Mouse (Mus musculus) G1E (cell line): ENCODE measurements around the gene Gstt1. TPM values are rescaled to one million over a fixed set of nuclear protein-coding genes. Genes with fewer than 3 reads are reported as not detected.

ENCODE experiments used
- ATAC-seq: 2 replicates; pipeline ENCODE4 v1.8.0; 2016; ENCODE audit warnings: mild to moderate bottlenecking; ENCODE audit not compliant: insufficient number of reproducible peaks, poor library complexity, low FRiP score, severe bottlenecking; ENCODE audit errors: extremely low read depth
- DNase-seq: peaks from one replicate; pipeline ENCODE4 v3.0.0; 2012; ENCODE audit warnings: low spot score
- H3K27me3 ChIP-seq: 2 replicates; pipeline ENCODE4 v1.6.1; 2012; ENCODE audit warnings: mild to moderate bottlenecking, low read length, inconsistent platforms; ENCODE audit not compliant: insufficient read depth
- H3K36me3 ChIP-seq: replicated peaks from 2 replicates; pipeline ENCODE3; 2012; ENCODE audit warnings: mild to moderate bottlenecking, inconsistent platforms
- H3K4me1 ChIP-seq: 2 replicates; pipeline ENCODE4 v1.6.1; 2012; ENCODE audit warnings: low read depth, low read length, inconsistent platforms, mixed read lengths; ENCODE audit not compliant: insufficient read depth
- H3K4me3 ChIP-seq: 2 replicates; pipeline ENCODE4 v1.5.1; 2012; ENCODE audit warnings: low read depth, mild to moderate bottlenecking, inconsistent platforms, low read length, moderate library complexity, mixed read lengths
- H3K9me3 ChIP-seq: replicated peaks from 2 replicates; pipeline ENCODE4 v1.6.1; 2012; ENCODE audit warnings: inconsistent platforms
- CTCF ChIP-seq: IDR thresholded peaks from 2 replicates; pipeline ENCODE4 v1.5.1; 2012; ENCODE audit warnings: low read depth, low read length, inconsistent platforms, mixed read lengths
- GATA1 ChIP-seq: IDR thresholded peaks from 2 replicates; pipeline ENCODE4 v1.6.1; 2012; ENCODE audit warnings: borderline replicate concordance, low read length, inconsistent platforms, mixed read lengths
- GATA2 ChIP-seq: IDR thresholded peaks from 2 replicates; pipeline ENCODE4 v1.6.1; 2012; ENCODE audit warnings: low read depth, low read length, inconsistent platforms, borderline replicate concordance
- POLR2AphosphoS5 ChIP-seq: IDR thresholded peaks from 2 replicates; pipeline ENCODE4 v1.6.1; 2012; ENCODE audit warnings: low read depth, low read length, inconsistent platforms; ENCODE audit not compliant: insufficient replicate concordance
- TAL1 ChIP-seq: conservative IDR thresholded peaks from 2 replicates; pipeline ENCODE4 v1.6.1; 2012; ENCODE audit warnings: low read depth, low read length, inconsistent platforms, mixed read lengths
- polyA plus RNA-seq: library from polyadenylated mRNA; stranded (reverse); fragments of >175 nt; gene quantifications from 2 replicates; pipeline ENCODE4 v1.2.3, GENCODE M21; 2012
- total RNA-seq, 2 experiments: library from RNA; stranded (forward) in 1 of 2; stranded (reverse) in 1 of 2; fragments of 200-1000 nt in 1 of 2; fragments of >200 nt in 1 of 2; fragmentation: Nextera tagmentation in 1 of 2; gene quantifications; 2 replicates each; pipeline ENCODE4 v1.2.3; 2014 to 2017

The Gstt1 gene
- total and polyA plus RNA-seq, 3 experiments, result 0.07 to 0.22 TPM; not detected in 1

DNA sequence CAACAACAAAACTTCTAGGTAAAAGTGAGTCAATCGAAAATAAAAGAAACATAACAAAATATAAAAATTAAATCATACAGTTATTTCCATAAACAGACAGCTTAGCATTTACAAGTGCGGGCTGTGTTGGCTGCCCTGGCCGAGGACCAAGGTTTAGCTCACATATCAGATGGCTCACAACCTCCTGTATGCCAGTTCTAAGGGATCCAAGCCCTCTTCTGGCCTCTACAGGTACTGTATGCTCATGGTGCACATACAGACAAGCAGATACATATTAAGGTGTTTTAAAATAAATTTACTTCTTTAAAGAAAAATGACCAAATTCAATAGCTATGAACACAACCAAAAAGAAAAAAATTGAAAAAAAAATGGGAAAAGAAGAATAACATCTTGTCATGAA, 38.1 kb downstream of the Gstt1 start:
- peaks cover 6% of the 10 kb centered on the region for H3K9me3 ChIP-seq
- H3K36me3 ChIP-seq, result peaks cover 66% of the 10 kb centered on the region
- peaks cover 24% of the 10 kb centered on the region for H3K4me1 ChIP-seq
- DNase-seq (no peak), ATAC-seq (no peak)
- H3K4me3 ChIP-seq, result no peak overlapping the region
- TF ChIP-seq POLR2AphosphoS5 (no peak), CTCF (no peak), GATA2 (no peak), TAL1 (no peak), GATA1 (no peak)
- H3K27me3 ChIP-seq, result no peaks in the 10 kb centered on the region

DNA sequence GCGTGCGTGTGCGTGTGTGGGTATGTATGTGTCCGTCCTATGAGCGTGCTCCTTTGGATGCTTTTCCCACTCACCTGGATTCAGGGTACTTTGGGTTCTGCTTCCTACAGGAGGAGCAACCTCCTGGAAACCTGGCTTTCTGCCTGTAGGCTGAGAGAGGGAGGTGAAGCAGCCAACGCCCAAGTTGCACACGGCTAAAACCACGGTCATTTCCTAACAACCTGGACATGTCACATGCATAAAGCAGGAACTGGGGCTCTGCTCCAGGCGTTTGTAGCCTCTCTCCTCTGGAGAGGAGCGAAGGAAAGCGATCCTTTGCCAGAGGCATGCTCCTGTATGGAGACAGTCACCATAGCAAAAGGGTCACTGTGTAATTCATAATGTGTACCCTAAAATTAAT, 41.7 kb downstream of the Gstt1 start:
- Histone ChIP-seq H3K4me3 (no peak overlapping the region), H3K4me1 (peaks cover 11% of the 10 kb centered on the region), H3K36me3 (peaks cover 95% of the 10 kb centered on the region), H3K27me3 (no peaks in the 10 kb centered on the region), H3K9me3 (peaks cover 6% of the 10 kb centered on the region)
- ATAC-seq (no peak), DNase-seq (no peak)
- TF ChIP-seq POLR2AphosphoS5 (no peak), CTCF (no peak), TAL1 (no peak), GATA1 (no peak), GATA2 (no peak)

DNA sequence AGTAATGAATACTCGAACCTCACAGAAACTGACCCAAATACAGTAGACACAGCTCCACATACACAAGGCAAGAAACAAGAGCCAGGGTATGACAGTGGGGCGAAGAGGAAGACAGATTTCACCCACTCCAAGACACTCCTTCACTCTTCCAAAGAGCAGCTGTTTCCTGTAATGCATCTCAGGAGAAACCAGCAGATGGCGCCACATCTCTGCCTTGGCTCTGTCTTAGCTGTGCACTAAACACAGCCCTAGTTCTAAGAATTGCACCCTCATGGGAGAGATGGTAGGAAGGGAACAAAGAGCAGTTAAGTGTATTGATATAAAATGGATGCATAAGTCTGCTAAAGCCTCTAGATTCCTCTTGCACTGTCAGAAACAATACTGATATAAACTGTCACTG, 54.4 kb downstream of the Gstt1 start:
- Histone ChIP-seq H3K4me3 (no peak overlapping the region), H3K4me1 (peaks cover 2% of the 10 kb centered on the region), H3K36me3 (peaks cover 99% of the 10 kb centered on the region), H3K9me3 (no peaks in the 10 kb centered on the region), H3K27me3 (no peaks in the 10 kb centered on the region)
- ATAC-seq, result peak; percentile 63; the same call in 1 of the 2 replicates
- TF ChIP-seq CTCF (peak; percentile 64), GATA1 (no peak)
- DNase-seq, result peak; percentile 71

DNA sequence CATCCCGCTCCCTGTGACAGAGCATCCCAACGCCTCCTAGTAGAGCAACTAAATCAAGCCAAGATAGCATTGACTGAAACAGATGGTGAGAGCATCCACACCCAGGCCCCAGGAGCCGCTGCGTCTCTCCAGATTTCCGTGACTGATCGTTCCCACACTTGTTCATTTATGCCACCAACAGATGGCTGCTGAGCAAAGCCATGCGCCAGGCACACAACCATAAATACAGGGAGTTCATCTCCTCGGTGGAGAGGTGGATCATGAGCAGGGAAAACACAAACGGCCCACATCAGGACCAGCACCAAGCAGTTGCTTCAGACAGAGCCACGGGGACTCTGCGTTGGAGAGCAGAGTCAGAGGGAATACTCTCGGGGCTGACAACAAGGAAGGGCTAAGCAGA, 55.0 kb downstream of the Gstt1 start:
- no peak for DNase-seq
- no peak for ATAC-seq
- peaks cover 2% of the 10 kb centered on the region for H3K4me1 ChIP-seq
- H3K36me3 ChIP-seq, result peaks cover 100% of the 10 kb centered on the region
- TF ChIP-seq TAL1 (no peak), CTCF (no peak), GATA2 (no peak), POLR2AphosphoS5 (no peak), GATA1 (no peak)
- H3K9me3 ChIP-seq, result no peaks in the 10 kb centered on the region
- no peak overlapping the region for H3K4me3 ChIP-seq
- H3K27me3 ChIP-seq, result no peaks in the 10 kb centered on the region

DNA sequence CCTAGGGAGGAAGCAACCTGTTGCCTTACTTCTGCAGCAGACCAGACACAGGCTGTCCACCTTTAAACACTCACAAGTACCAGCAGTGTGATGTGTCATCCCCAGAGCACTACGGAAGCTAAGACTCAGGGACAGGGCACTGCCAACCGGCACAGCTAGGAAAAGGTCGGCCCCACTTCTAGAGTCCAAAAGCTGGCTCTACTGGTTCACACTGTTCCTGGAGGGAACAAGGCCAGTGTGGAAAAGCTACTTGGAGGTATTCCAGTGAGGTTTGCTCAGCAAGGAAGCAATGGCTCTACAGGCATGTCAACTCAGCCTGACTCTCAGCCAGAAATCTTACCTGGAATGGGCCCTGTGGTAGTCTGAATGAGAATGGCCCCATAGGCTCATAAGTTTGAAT, 57.5 kb downstream of the Gstt1 start:
- Histone ChIP-seq H3K27me3 (no peaks in the 10 kb centered on the region), H3K4me3 (no peak overlapping the region), H3K36me3 (peaks cover 99% of the 10 kb centered on the region), H3K4me1 (peaks cover 2% of the 10 kb centered on the region), H3K9me3 (no peaks in the 10 kb centered on the region)
- TF ChIP-seq POLR2AphosphoS5 (no peak), TAL1 (no peak), GATA1 (no peak), GATA2 (no peak), CTCF (no peak)
- no peak for DNase-seq
- ATAC-seq, result no peak

Other genes with a start within 250 kb of the Gstt1 start
- gene Lrrc75b, start 238.3 kb downstream of the Gstt1 start, total RNA-seq (2014; fragmentation: Nextera tagmentation), result not detected in 2 replicates
- gene Lrrc75b, start 238.3 kb downstream of the Gstt1 start, total RNA-seq (2017), result 0.05 and 0.06 TPM in 2 replicates
- gene Lrrc75b, start 238.3 kb downstream of the Gstt1 start, polyA plus RNA-seq, result not detected in 2 replicates
- not detected in 2 replicates for gene Ggt1, start 237.0 kb downstream of the Gstt1 start, total RNA-seq (2014; fragmentation: Nextera tagmentation)
- gene Ggt1, start 237.0 kb downstream of the Gstt1 start, total RNA-seq (2017), result not detected in 2 replicates
- 0.12 TPM in 1 of 2 replicates, not detected in the other for gene Ggt1, start 237.0 kb downstream of the Gstt1 start, polyA plus RNA-seq
- not detected in 2 replicates for gene Ggt5, start 209.2 kb downstream of the Gstt1 start, total RNA-seq (2014; fragmentation: Nextera tagmentation)
- gene Ggt5, start 209.2 kb downstream of the Gstt1 start, total RNA-seq (2017), result 0.22 TPM in 1 of 2 replicates, not detected in the other
- gene Ggt5, start 209.2 kb downstream of the Gstt1 start, polyA plus RNA-seq, result not detected in 2 replicates
- not detected in 2 replicates for gene Susd2, start 154.6 kb downstream of the Gstt1 start, total RNA-seq (2014; fragmentation: Nextera tagmentation)
- 0.05 and 0.06 TPM in 2 replicates for gene Susd2, start 154.6 kb downstream of the Gstt1 start, total RNA-seq (2017)
- gene Susd2, start 154.6 kb downstream of the Gstt1 start, polyA plus RNA-seq, result 0.06 and 0.10 TPM in 2 replicates
- 96.5 and 108 TPM in 2 replicates for gene Cabin1, start 34.2 kb downstream of the Gstt1 start, total RNA-seq (2014; fragmentation: Nextera tagmentation)
- 28.9 and 30.5 TPM in 2 replicates for gene Cabin1, start 34.2 kb downstream of the Gstt1 start, total RNA-seq (2017)
- gene Cabin1, start 34.2 kb downstream of the Gstt1 start, polyA plus RNA-seq, result 74.0 and 78.7 TPM in 2 replicates
- 10.8 and 11.9 TPM in 2 replicates for gene Ddt, start 25.2 kb downstream of the Gstt1 start, total RNA-seq (2014; fragmentation: Nextera tagmentation)
- 73.2 and 74.6 TPM in 2 replicates for gene Ddt, start 25.2 kb downstream of the Gstt1 start, total RNA-seq (2017)
- gene Ddt, start 25.2 kb downstream of the Gstt1 start, polyA plus RNA-seq, result 74.6 and 108 TPM in 2 replicates
- not detected in 2 replicates for gene Gm20441, start 17.6 kb downstream of the Gstt1 start, total RNA-seq (2014; fragmentation: Nextera tagmentation)
- not detected in 2 replicates for gene Gm20441, start 17.6 kb downstream of the Gstt1 start, total RNA-seq (2017)
- gene Gm20441, start 17.6 kb downstream of the Gstt1 start, polyA plus RNA-seq, result not detected in 2 replicates
- 0.39 TPM in 1 of 2 replicates, not detected in the other for gene Gstt3, start 17.2 kb downstream of the Gstt1 start, total RNA-seq (2014; fragmentation: Nextera tagmentation)
- 0.49 and 1.1 TPM in 2 replicates for gene Gstt3, start 17.2 kb downstream of the Gstt1 start, total RNA-seq (2017)
- 0.18 and 0.24 TPM in 2 replicates for gene Gstt3, start 17.2 kb downstream of the Gstt1 start, polyA plus RNA-seq
- gene Gstt4, start 24.0 kb upstream of the Gstt1 start, total RNA-seq (2014; fragmentation: Nextera tagmentation), result not detected in 2 replicates
- gene Gstt4, start 24.0 kb upstream of the Gstt1 start, total RNA-seq (2017), result not detected in 2 replicates
- not detected in 2 replicates for gene Gstt4, start 24.0 kb upstream of the Gstt1 start, polyA plus RNA-seq
- gene Gstt2, start 38.8 kb upstream of the Gstt1 start, total RNA-seq (2014; fragmentation: Nextera tagmentation), result 49.2 and 57.0 TPM in 2 replicates
- gene Gstt2, start 38.8 kb upstream of the Gstt1 start, total RNA-seq (2017), result 68.9 and 87.8 TPM in 2 replicates
- gene Gstt2, start 38.8 kb upstream of the Gstt1 start, polyA plus RNA-seq, result 8.7 and 12.2 TPM in 2 replicates
- gene Mif, start 61.7 kb upstream of the Gstt1 start, total RNA-seq (2014; fragmentation: Nextera tagmentation), result 554 and 596 TPM in 2 replicates
- gene Mif, start 61.7 kb upstream of the Gstt1 start, total RNA-seq (2017), result 1,557 and 1,874 TPM in 2 replicates
- 5,079 and 5,707 TPM in 2 replicates for gene Mif, start 61.7 kb upstream of the Gstt1 start, polyA plus RNA-seq
- gene Derl3, start 94.8 kb upstream of the Gstt1 start, total RNA-seq (2014; fragmentation: Nextera tagmentation), result not detected in 2 replicates
- gene Derl3, start 94.8 kb upstream of the Gstt1 start, total RNA-seq (2017), result 0.22 TPM in 1 of 2 replicates, not detected in the other
- gene Derl3, start 94.8 kb upstream of the Gstt1 start, polyA plus RNA-seq, result not detected in 2 replicates
- gene Smarcb1, start 123.0 kb upstream of the Gstt1 start, total RNA-seq (2014; fragmentation: Nextera tagmentation), result 48.4 and 54.9 TPM in 2 replicates
- 54.9 and 55.7 TPM in 2 replicates for gene Smarcb1, start 123.0 kb upstream of the Gstt1 start, total RNA-seq (2017)
- 254 and 362 TPM in 2 replicates for gene Smarcb1, start 123.0 kb upstream of the Gstt1 start, polyA plus RNA-seq
- gene Chchd10, start 134.5 kb upstream of the Gstt1 start, total RNA-seq (2014; fragmentation: Nextera tagmentation), result 135 and 169 TPM in 2 replicates
- gene Chchd10, start 134.5 kb upstream of the Gstt1 start, total RNA-seq (2017), result 96.3 and 127 TPM in 2 replicates
- gene Chchd10, start 134.5 kb upstream of the Gstt1 start, polyA plus RNA-seq, result 376 and 450 TPM in 2 replicates
- gene Mmp11, start 137.9 kb upstream of the Gstt1 start, total RNA-seq (2014; fragmentation: Nextera tagmentation), result not detected in 2 replicates
- 0.11 and 0.12 TPM in 2 replicates for gene Mmp11, start 137.9 kb upstream of the Gstt1 start, total RNA-seq (2017)
- gene Mmp11, start 137.9 kb upstream of the Gstt1 start, polyA plus RNA-seq, result 0.08 TPM in 1 of 2 replicates, not detected in the other
- gene Gm867, start 142.1 kb upstream of the Gstt1 start, total RNA-seq (2014; fragmentation: Nextera tagmentation), result 3.0 and 45.1 TPM in 2 replicates
- not detected in 2 replicates for gene Gm867, start 142.1 kb upstream of the Gstt1 start, total RNA-seq (2017)
- gene Gm867, start 142.1 kb upstream of the Gstt1 start, polyA plus RNA-seq, result not detected in 2 replicates
- not detected in 2 replicates for gene Vpreb3, start 144.5 kb upstream of the Gstt1 start, total RNA-seq (2014; fragmentation: Nextera tagmentation)
- gene Vpreb3, start 144.5 kb upstream of the Gstt1 start, total RNA-seq (2017), result not detected in 2 replicates
- gene Vpreb3, start 144.5 kb upstream of the Gstt1 start, polyA plus RNA-seq, result not detected in 2 replicates
- not detected in 2 replicates for gene Gm5134, start 155.9 kb upstream of the Gstt1 start, total RNA-seq (2014; fragmentation: Nextera tagmentation)
- not detected in 2 replicates for gene Gm5134, start 155.9 kb upstream of the Gstt1 start, total RNA-seq (2017)
- gene Gm5134, start 155.9 kb upstream of the Gstt1 start, polyA plus RNA-seq, result not detected in 2 replicates
- 27.2 and 27.8 TPM in 2 replicates for gene Zfp280b, start 234.1 kb upstream of the Gstt1 start, total RNA-seq (2014; fragmentation: Nextera tagmentation)
- 9.9 and 11.3 TPM in 2 replicates for gene Zfp280b, start 234.1 kb upstream of the Gstt1 start, total RNA-seq (2017)
- gene Zfp280b, start 234.1 kb upstream of the Gstt1 start, polyA plus RNA-seq, result 5.3 and 7.9 TPM in 2 replicates